Mouse (Mus musculus) hindbrain, embryonic 14.5 days (tissue): ENCODE data around the gene Spata13. TPM values are rescaled to one million over a fixed set of nuclear protein-coding genes. Genes with fewer than 3 reads are reported as not detected.

ENCODE experiments used
- ATAC-seq: fragments of 200-750 bp; cut with Nextera tagmentation; 2 replicates; pipeline ENCODE4 v1.8.0; 2017; ENCODE audit warnings: moderate number of reproducible peaks, mild to moderate bottlenecking, moderate TSS enrichment, moderate library complexity; ENCODE audit not compliant: low FRiP score
- DNase-seq: peaks from one replicate; pipeline ENCODE4 v3.0.0-alpha.2; 2015; ENCODE audit warnings: low spot score
- H3K27ac ChIP-seq: fragments of 300-500 bp; sonication (generic); 2 replicates; pipeline ENCODE4 v1.5.1; 2014; ENCODE audit warnings: mild to moderate bottlenecking, moderate library complexity
- H3K27me3 ChIP-seq: fragments of 300-500 bp; sonication (generic); 2 replicates; pipeline ENCODE4 v1.6.1; 2014; ENCODE audit warnings: mild to moderate bottlenecking, low read length, mixed read lengths; ENCODE audit not compliant: control insufficient read depth, insufficient read depth
- H3K36me3 ChIP-seq: fragments of 300-500 bp; sonication (generic); replicated peaks from 2 replicates; pipeline ENCODE4 v1.6.1; 2014; ENCODE audit not compliant: control insufficient read depth, insufficient read depth
- H3K4me1 ChIP-seq: fragments of 300-500 bp; sonication (generic); replicated peaks from 2 replicates; pipeline ENCODE4 v1.6.1; 2014; ENCODE audit warnings: antibody characterized with exemption, low read length, mixed read lengths; ENCODE audit not compliant: control insufficient read depth, insufficient read depth
- H3K4me2 ChIP-seq: fragments of 300-500 bp; sonication (generic); replicated peaks from 2 replicates; pipeline ENCODE4 v1.6.1; 2014; ENCODE audit warnings: mild to moderate bottlenecking, moderate library complexity
- H3K4me3 ChIP-seq: fragments of 300-500 bp; sonication (generic); replicated peaks from 2 replicates; pipeline ENCODE4 v1.5.1; 2014; ENCODE audit warnings: mild to moderate bottlenecking, low read length
- H3K9ac ChIP-seq: fragments of 300-500 bp; sonication (generic); 2 replicates; pipeline ENCODE4 v1.6.1; 2014
- H3K9me3 ChIP-seq: fragments of 300-500 bp; sonication (generic); 2 replicates; pipeline ENCODE4 v1.6.1; 2016; ENCODE audit warnings: low read length; ENCODE audit not compliant: control insufficient read depth
- WGBS: fragments of 180-500 bp; shearing (Covaris S2); extraction: QIAGEN DNeasy Blood & Tissue Kit; methylation state at CpG from one replicate; pipeline ENCODE4 v1.1.7; 2014; 5-methylcytosine and 5-hydroxymethylcytosine counted together
- polyA plus RNA-seq: library from polyadenylated mRNA; unstranded; fragments of >200 nt; fragmentation: Nextera tagmentation; extraction: Ambion mirVana; gene quantifications from 2 replicates; pipeline ENCODE4 v1.2.1, GENCODE M21; 2014

The Spata13 gene
- polyA plus RNA-seq, 1 experiment from 2014 or later, result 26.2 TPM

GRCm38 (mm10) chr14:60753801-60754126 lies 120.0 kb downstream of the Spata13 start:
- Histone ChIP-seq H3K4me3 (no peak overlapping the region), H3K9ac (no peak overlapping the region), H3K4me2 (no peak overlapping the region), H3K27me3 (no peaks in the 10 kb centered on the region), H3K36me3 (peaks cover 16% of the 10 kb centered on the region), H3K4me1 (no peaks in the 10 kb centered on the region), H3K9me3 (no peaks in the 10 kb centered on the region), H3K27ac (no peak overlapping the region)
- WGBS, result 66% methylated on average over 10 of the region's 10 CpGs
- DNase-seq, result no peak
- 0 out of 2 replicates have a peak, but pooled peaks have one; percentile 14 for ATAC-seq

- no peak overlapping the region for H3K4me3 ChIP-seq
- no peak overlapping the region for H3K27ac ChIP-seq
- H3K36me3 ChIP-seq, result peaks cover 16% of the 10 kb centered on the region
- H3K9me3 ChIP-seq, result no peaks in the 10 kb centered on the region
- ATAC-seq, result no peak
- no peak overlapping the region for H3K9ac ChIP-seq
- 94% methylated on average over 5 of the region's 5 CpGs for WGBS
- H3K27me3 ChIP-seq, result no peaks in the 10 kb centered on the region
- H3K4me1 ChIP-seq, result no peaks in the 10 kb centered on the region
- H3K4me2 ChIP-seq, result no peak overlapping the region
- DNase-seq, result no peak
Measured at GRCm38 (mm10) chr14:60754656-60755055, 120.9 kb downstream of the Spata13 start.

GRCm38 (mm10) chr14:60756271-60756670 lies 122.5 kb downstream of the Spata13 start:
- ATAC-seq, result no peak
- no peak for DNase-seq
- Histone ChIP-seq H3K27ac (no peak overlapping the region), H3K9me3 (no peaks in the 10 kb centered on the region), H3K27me3 (no peaks in the 10 kb centered on the region), H3K4me3 (no peak overlapping the region), H3K9ac (no peak overlapping the region), H3K4me2 (no peak overlapping the region), H3K36me3 (peaks cover 25% of the 10 kb centered on the region), H3K4me1 (no peaks in the 10 kb centered on the region)
- WGBS, result 92% methylated on average over 15 of the region's 15 CpGs

- 95% methylated on average over 8 of the region's 8 CpGs for WGBS
- ATAC-seq (no peak), DNase-seq (no peak)
- no peaks in the 10 kb centered on the region for H3K9me3 ChIP-seq
- no peaks in the 10 kb centered on the region for H3K27me3 ChIP-seq
- no peak overlapping the region for H3K4me3 ChIP-seq
- H3K4me1 ChIP-seq, result no peaks in the 10 kb centered on the region
- no peak overlapping the region for H3K27ac ChIP-seq
- H3K36me3 ChIP-seq, result peaks cover 25% of the 10 kb centered on the region
- no peak overlapping the region for H3K9ac ChIP-seq
- H3K4me2 ChIP-seq, result no peak overlapping the region
Measured at GRCm38 (mm10) chr14:60757265-60757664, 123.5 kb downstream of the Spata13 start.

GRCm38 (mm10) chr14:60757722-60758121 lies 123.9 kb downstream of the Spata13 start:
- 92% methylated on average over 7 of the region's 7 CpGs for WGBS

GRCm38 (mm10) chr14:60759097-60759496 lies 125.3 kb downstream of the Spata13 start:
- H3K27ac ChIP-seq, result no peak overlapping the region
- no peaks in the 10 kb centered on the region for H3K27me3 ChIP-seq
- H3K36me3 ChIP-seq, result peaks cover 25% of the 10 kb centered on the region
- H3K9me3 ChIP-seq, result no peaks in the 10 kb centered on the region
- ATAC-seq (no peak), DNase-seq (no peak)
- no peak overlapping the region for H3K4me3 ChIP-seq
- no peaks in the 10 kb centered on the region for H3K4me1 ChIP-seq
- H3K9ac ChIP-seq, result no peak overlapping the region
- WGBS, result 97% methylated on average over 8 of the region's 8 CpGs
- H3K4me2 ChIP-seq, result no peak overlapping the region

More at GRCm38 (mm10) chr14:60757722-60758121, 123.9 kb downstream of the Spata13 start:
- H3K27me3 ChIP-seq, result no peaks in the 10 kb centered on the region
- ATAC-seq, result no peak
- H3K4me3 ChIP-seq, result no peak overlapping the region
- H3K4me2 ChIP-seq, result no peak overlapping the region
- no peak overlapping the region for H3K27ac ChIP-seq
- H3K9ac ChIP-seq, result no peak overlapping the region
- no peaks in the 10 kb centered on the region for H3K4me1 ChIP-seq
- peaks cover 25% of the 10 kb centered on the region for H3K36me3 ChIP-seq
- DNase-seq, result no peak
- no peaks in the 10 kb centered on the region for H3K9me3 ChIP-seq

GRCm38 (mm10) chr14:60761801-60762200 lies 128.0 kb downstream of the Spata13 start:
- 70% methylated on average over 10 of the region's 10 CpGs for WGBS
- Histone ChIP-seq H3K27me3 (no peaks in the 10 kb centered on the region), H3K36me3 (peaks cover 11% of the 10 kb centered on the region; the same call in 1 of the 2 replicates), H3K27ac (no peak overlapping the region), H3K4me3 (no peak overlapping the region), H3K9me3 (no peaks in the 10 kb centered on the region), H3K9ac (no peak overlapping the region), H3K4me1 (no peaks in the 10 kb centered on the region; the same call in 1 of the 2 replicates), H3K4me2 (no peak overlapping the region)
- ATAC-seq, result no peak
- no peak for DNase-seq

- DNase-seq (no peak), ATAC-seq (no peak)
- Histone ChIP-seq H3K4me3 (no peak overlapping the region), H3K4me1 (no peaks in the 10 kb centered on the region; the same call in 1 of the 2 replicates), H3K36me3 (peaks cover 9% of the 10 kb centered on the region; the same call in 1 of the 2 replicates), H3K9ac (no peak overlapping the region), H3K9me3 (no peaks in the 10 kb centered on the region), H3K27me3 (no peaks in the 10 kb centered on the region), H3K4me2 (no peak overlapping the region), H3K27ac (no peak overlapping the region)
- 76% methylated on average over 7 of the region's 7 CpGs for WGBS
Measured at GRCm38 (mm10) chr14:60762754-60763153, 129.0 kb downstream of the Spata13 start.

GRCm38 (mm10) chr14:60763746-60764145 lies 129.9 kb downstream of the Spata13 start:
- H3K9me3 ChIP-seq, result no peaks in the 10 kb centered on the region
- H3K4me3 ChIP-seq, result no peak overlapping the region
- H3K27me3 ChIP-seq, result no peaks in the 10 kb centered on the region
- DNase-seq, result no peak
- H3K4me2 ChIP-seq, result no peak overlapping the region
- peaks cover 9% of the 10 kb centered on the region; the same call in 1 of the 2 replicates for H3K36me3 ChIP-seq
- H3K4me1 ChIP-seq, result no peaks in the 10 kb centered on the region; the same call in 1 of the 2 replicates
- no peak overlapping the region for H3K9ac ChIP-seq
- no peak overlapping the region for H3K27ac ChIP-seq
- no peak for ATAC-seq
- WGBS, result 85% methylated on average over 5 of the region's 5 CpGs

- Histone ChIP-seq H3K27me3 (no peaks in the 10 kb centered on the region), H3K4me2 (no peak overlapping the region), H3K9me3 (no peaks in the 10 kb centered on the region), H3K36me3 (peaks cover 9% of the 10 kb centered on the region; the same call in 1 of the 2 replicates), H3K9ac (no peak overlapping the region), H3K4me3 (no peak overlapping the region), H3K27ac (no peak overlapping the region), H3K4me1 (no peaks in the 10 kb centered on the region; the same call in 1 of the 2 replicates)
- ATAC-seq (no peak), DNase-seq (no peak)
- 80% methylated on average over 4 of the region's 4 CpGs for WGBS
Measured at GRCm38 (mm10) chr14:60764526-60764925, 130.7 kb downstream of the Spata13 start.
